Comparison of ENCODE assay signal across 8 mouse cellular contexts in genomic region chrX:58031671-58032605, GRCm38 (mm10). TPM values are rescaled to one million over a fixed set of nuclear protein-coding genes. Genes with fewer than 3 reads are reported as not detected.
DNase-seq lines count a peak whose midpoint lies in the region; ATAC-seq lines count a peak whose summit lies in the region.

No protein-coding gene starts in this region.

- peaks cover 6% of the 10 kb centered on the region; the same call in 1 of the 2 replicates for H3K4me1 ChIP-seq in kidney, embryonic 16.5 days (ENCODE audit: insufficient read depth, low read length)
- H3K4me1 ChIP-seq in hindbrain, embryonic 12.5 days: no peaks in the 10 kb centered on the region
- no peaks in the 10 kb centered on the region for H3K4me1 ChIP-seq in neural tube, embryonic 12.5 days

- H3K4me2 ChIP-seq in kidney, embryonic 16.5 days (replicated peaks; ENCODE audit: low read depth, low read length): peak overlapping the region; percentile 58
- peak overlapping the region; percentile 56 for H3K4me2 ChIP-seq in hindbrain, embryonic 12.5 days (replicated peaks)
- H3K4me2 ChIP-seq in neural tube, embryonic 12.5 days (replicated peaks): peak overlapping the region; percentile 61

- peak overlapping the region; percentile 44 for H3K4me3 ChIP-seq in kidney, embryonic 16.5 days (ENCODE audit: low read length)
- H3K4me3 ChIP-seq in hindbrain, embryonic 12.5 days: peak overlapping the region; percentile 43
- peak overlapping the region; percentile 46 for H3K4me3 ChIP-seq in neural tube, embryonic 12.5 days

- peaks cover 79% of the 10 kb centered on the region for H3K27me3 ChIP-seq in kidney, embryonic 16.5 days (ENCODE audit: insufficient read depth, low read length)
- peaks cover 16% of the 10 kb centered on the region for H3K27me3 ChIP-seq in hindbrain, embryonic 12.5 days
- no peaks in the 10 kb centered on the region for H3K27me3 ChIP-seq in neural tube, embryonic 12.5 days (replicated peaks)

- no peak for DNase-seq in kidney, postnatal 10 days
- DNase-seq in cerebellum, postnatal 36 days: peak; percentile 26 to 42
- DNase-seq in frontal cortex, postnatal 25 days (ENCODE audit: low spot score in 2 of 2): no peak

- ATAC-seq in kidney, embryonic 16.5 days (ENCODE audit: low FRiP score, low TSS enrichment): peak; percentile 40; the same call in 1 of the 2 replicates
- ATAC-seq in hindbrain, embryonic 12.5 days (ENCODE audit: low FRiP score): no peak
- no peak for ATAC-seq in neural tube, embryonic 12.5 days (ENCODE audit: low FRiP score, low read depth)
- ATAC-seq in monocyte, adult 5-6 weeks (replicated peaks; ENCODE audit: insufficient number of reproducible peaks, low FRiP score, low TSS enrichment, poor library complexity, severe bottlenecking): no peak
- ATAC-seq in megakaryocyte-erythroid progenitor cell, adult 5-6 weeks (replicated peaks; ENCODE audit: low FRiP score, low TSS enrichment, poor library complexity, severe bottlenecking): no peak

- H3K27ac ChIP-seq in kidney, embryonic 16.5 days (ENCODE audit: low read length): no peak overlapping the region
- H3K27ac ChIP-seq in hindbrain, embryonic 12.5 days: peak overlapping the region; percentile 78
- no peak overlapping the region for H3K27ac ChIP-seq in neural tube, embryonic 12.5 days

- H3K9ac ChIP-seq in kidney, embryonic 16.5 days (replicated peaks; ENCODE audit: low read length): no peak overlapping the region
- peak overlapping the region; percentile 61 for H3K9ac ChIP-seq in hindbrain, embryonic 12.5 days
- H3K9ac ChIP-seq in neural tube, embryonic 12.5 days: peak overlapping the region; percentile 66

- H3K9me3 ChIP-seq in kidney, embryonic 16.5 days (ENCODE audit: low read length): peaks cover 5% of the 10 kb centered on the region; the same call in 1 of the 2 replicates
- H3K9me3 ChIP-seq in hindbrain, embryonic 12.5 days (replicated peaks): no peaks in the 10 kb centered on the region
- H3K9me3 ChIP-seq in neural tube, embryonic 12.5 days: no peaks in the 10 kb centered on the region

- no peaks in the 10 kb centered on the region for H3K36me3 ChIP-seq in kidney, embryonic 16.5 days (ENCODE audit: insufficient read depth, low read length)
- H3K36me3 ChIP-seq in hindbrain, embryonic 12.5 days: no peaks in the 10 kb centered on the region
- H3K36me3 ChIP-seq in neural tube, embryonic 12.5 days: no peaks in the 10 kb centered on the region

- WGBS in kidney, embryonic 16.5 days: 18% methylated on average over 54 of the region's 56 CpGs
- WGBS in hindbrain, embryonic 12.5 days: 16% methylated on average over 56 of the region's 56 CpGs
- WGBS in neural tube, embryonic 12.5 days: 19% methylated on average over 56 of the region's 56 CpGs

RNA-seq across cellular contexts. Expression of gene Zic3, which starts 9.4 kb away (rescaled TPM):
- not detected in 2 replicates for polyA plus RNA-seq in kidney, embryonic 16.5 days (2015; fragmentation: Nextera tagmentation; extraction: Ambion mirVana)
- 27.5 and 31.5 TPM in 2 replicates for polyA plus RNA-seq in hindbrain, embryonic 12.5 days (2016; fragmentation: Nextera tagmentation; extraction: Ambion mirVana)
- polyA plus RNA-seq in neural tube, embryonic 12.5 days (2016; fragmentation: Nextera tagmentation; extraction: Ambion mirVana): 13.4 and 18.3 TPM in 2 replicates
- total RNA-seq in monocyte, adult 5-6 weeks (2017): not detected in 3 replicates
- not detected in 2 replicates for total RNA-seq in megakaryocyte-erythroid progenitor cell, adult 5-6 weeks (2014; fragmentation: Nextera tagmentation)
- not detected in 2 replicates for total RNA-seq in megakaryocyte-erythroid progenitor cell, adult 5-6 weeks (2017)

Comparison
In these comparisons a context has a peak if more than half of its experiments do, and no peak if none do; other contexts are left out.
1. DNase-seq: peak in cerebellum, postnatal 36 days (2 of 2); none in kidney, postnatal 10 days (single experiment) and frontal cortex, postnatal 25 days (0 of 2).
2. RNA of gene Zic3, which starts 9.4 kb away (polyA plus RNA-seq): 27.5 to 31.5 TPM in hindbrain, embryonic 12.5 days and 13.4 to 18.3 TPM in neural tube, embryonic 12.5 days; not detected in kidney, embryonic 16.5 days; every median in the first group is over 10 times any median in the second.
3. Peak in every context shown above with its lines, with median percentiles within 50 percentile points of each other: H3K4me2 ChIP-seq and H3K4me3 ChIP-seq.